Mouse (Mus musculus): ENCODE results near the gene B4gat1. TPM values are rescaled to one million over a fixed set of nuclear protein-coding genes. Genes with fewer than 3 reads are reported as not detected.

The B4gat1 gene
- total RNA-seq, 1 experiment = 14.1 TPM

DNA sequence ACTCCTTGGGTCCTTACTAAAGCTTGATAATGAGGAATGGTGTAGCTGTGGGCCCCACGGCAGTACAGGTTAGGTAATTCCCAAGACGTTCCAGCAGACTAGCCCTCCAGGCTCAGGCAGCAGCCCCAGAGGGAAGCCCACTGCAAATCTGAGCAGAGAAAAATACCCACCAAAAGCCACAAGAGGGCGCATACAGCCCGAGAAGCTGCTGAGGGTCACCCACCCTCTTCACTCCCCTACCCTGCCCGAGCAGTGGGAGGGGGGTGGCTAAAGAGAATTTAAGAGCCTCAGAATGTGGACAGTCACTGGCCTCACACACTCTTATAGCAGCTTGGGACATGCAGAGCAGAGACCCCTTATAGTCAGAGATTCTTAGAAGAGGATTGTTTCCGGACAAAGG lies 17.6 kb downstream of the B4gat1 start:
- H3K9ac ChIP-seq (ENCODE audit: insufficient read depth, low read depth, low read length, poor library complexity, severe bottlenecking) = no peak overlapping the region
- peaks cover 14 to 51% of the 10 kb centered on the region in 2 experiments for H3K4me1 ChIP-seq (ENCODE audit: control insufficient read depth in 2 of 2, insufficient read depth in 2 of 2, low read length in 2 of 2, poor library complexity in 1 of 2)
- in situ Hi-C loops (cut with MboI; ENCODE audit: low sequenced_read_pairs in 2 of 2, unreplicated experiment in 2 of 2) = no loop called here
- no peak overlapping the region for H3K27ac ChIP-seq (ENCODE audit: insufficient read depth, low read depth, low read length, poor library complexity, severe bottlenecking)
- no peaks in the 10 kb centered on the region for H3K9me3 ChIP-seq (ENCODE audit: control insufficient read depth, insufficient read depth, low read depth, low read length)
- TF ChIP-seq ZC3H11A (IDR thresholded peaks at IDR 0.05; ENCODE audit: borderline replicate concordance, low read depth, low read length) = peak; percentile 34; the same call in 1 of the 2 replicates
- no peak for TF ChIP-seq HCFC1 (IDR thresholded peaks at IDR 0.05; ENCODE audit: borderline replicate concordance, insufficient read depth, low read length)
- no peak for TF ChIP-seq MAFK (IDR thresholded peaks at IDR 0.05; ENCODE audit: insufficient read depth, low read depth, low read length)
- TF ChIP-seq CHD2 (IDR thresholded peaks at IDR 0.05; ENCODE audit: low read depth, low read length) = no peak
- no peak for TF ChIP-seq ZNF384 (IDR thresholded peaks at IDR 0.05; ENCODE audit: low read depth, low read length)
- H3K4me3 ChIP-seq (ENCODE audit: insufficient read depth in 1 of 2, low read depth in 1 of 2, low read length in 2 of 2, poor library complexity in 1 of 2, severe bottlenecking in 1 of 2) = no peak overlapping the region
- peaks cover 4% of the 10 kb centered on the region; the same call in 1 of the 2 replicates for H3K36me3 ChIP-seq (ENCODE audit: control insufficient read depth, insufficient read depth, low read length, poor library complexity, severe bottlenecking)
- DNase-seq (ENCODE audit: low read depth, low spot score) = peak; percentile 62

DNA sequence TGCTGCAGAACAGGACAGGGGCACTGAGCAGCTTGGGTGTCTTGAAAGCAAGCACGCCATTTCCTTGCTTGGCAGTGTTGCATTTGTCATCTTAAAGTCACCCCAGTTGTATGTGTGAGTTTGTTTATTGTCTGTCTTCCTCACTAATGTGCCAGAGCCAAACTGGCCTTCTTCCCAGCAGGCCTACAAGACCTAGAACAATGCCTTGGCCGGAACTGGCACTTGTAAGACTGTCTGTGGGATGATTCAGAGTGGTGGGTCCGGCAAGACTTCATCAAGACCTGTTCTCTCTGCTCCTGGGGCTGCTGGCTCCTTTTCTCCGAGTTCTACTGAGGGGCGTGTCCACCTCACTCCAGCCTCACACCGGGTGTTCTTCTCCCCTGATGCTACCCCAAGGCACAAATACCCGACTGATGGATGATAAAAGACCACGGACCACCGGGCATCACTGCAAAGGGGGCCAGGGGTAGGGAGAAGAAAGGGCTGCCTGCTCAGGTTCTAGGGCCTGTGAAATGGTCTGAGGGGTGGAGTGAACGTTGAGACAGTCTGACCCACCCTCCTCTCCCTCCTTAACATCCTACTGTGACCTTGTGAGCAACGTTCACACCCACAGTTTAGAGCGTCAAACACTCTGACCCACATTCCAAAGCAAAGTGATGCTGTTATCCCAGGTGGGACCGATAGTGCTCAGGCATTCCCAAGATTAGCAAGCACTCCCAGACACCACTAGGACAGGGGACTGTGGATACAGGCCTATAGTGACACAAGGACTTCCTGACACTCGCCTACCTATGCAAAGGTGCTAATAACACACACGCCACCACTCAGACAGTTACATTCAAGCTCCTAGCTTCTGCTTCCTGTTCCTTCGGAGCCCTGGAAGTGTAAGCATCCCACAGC lies 19.5 kb downstream of the B4gat1 start:
- no peak for TF ChIP-seq ZNF384 (IDR thresholded peaks at IDR 0.05; ENCODE audit: low read depth, low read length)
- TF ChIP-seq HCFC1 (IDR thresholded peaks at IDR 0.05; ENCODE audit: borderline replicate concordance, insufficient read depth, low read length) = no peak
- TF ChIP-seq MAFK (IDR thresholded peaks at IDR 0.05; ENCODE audit: insufficient read depth, low read depth, low read length) = no peak
- no peak for TF ChIP-seq ZC3H11A (IDR thresholded peaks at IDR 0.05; ENCODE audit: borderline replicate concordance, low read depth, low read length)
- no peak for TF ChIP-seq CHD2 (IDR thresholded peaks at IDR 0.05; ENCODE audit: low read depth, low read length)
- peak; percentile 77 for DNase-seq (ENCODE audit: low read depth, low spot score)
- in situ Hi-C loops (cut with MboI; ENCODE audit: low sequenced_read_pairs in 2 of 2, unreplicated experiment in 2 of 2) = no loop called here
- Histone ChIP-seq H3K9ac (ENCODE audit: insufficient read depth, low read depth, low read length, poor library complexity, severe bottlenecking) (peak overlapping the region; percentile 23; the same call in 1 of the 2 replicates), H3K4me3 (ENCODE audit: insufficient read depth in 1 of 2, low read depth in 1 of 2, low read length in 2 of 2, poor library complexity in 1 of 2, severe bottlenecking in 1 of 2) (peak overlapping the region in 1 of 2 experiments; percentile 20; a peak in 1 of 4 replicates), H3K27ac (ENCODE audit: insufficient read depth, low read depth, low read length, poor library complexity, severe bottlenecking) (peak overlapping the region; percentile 83), H3K36me3 (ENCODE audit: control insufficient read depth, insufficient read depth, low read length, poor library complexity, severe bottlenecking) (peaks cover 4% of the 10 kb centered on the region; the same call in 1 of the 2 replicates), H3K9me3 (ENCODE audit: control insufficient read depth, insufficient read depth, low read depth, low read length) (no peaks in the 10 kb centered on the region), H3K4me1 (ENCODE audit: control insufficient read depth in 2 of 2, insufficient read depth in 2 of 2, low read length in 2 of 2, poor library complexity in 1 of 2) (peaks cover 17 to 51% of the 10 kb centered on the region in 2 experiments)

DNA sequence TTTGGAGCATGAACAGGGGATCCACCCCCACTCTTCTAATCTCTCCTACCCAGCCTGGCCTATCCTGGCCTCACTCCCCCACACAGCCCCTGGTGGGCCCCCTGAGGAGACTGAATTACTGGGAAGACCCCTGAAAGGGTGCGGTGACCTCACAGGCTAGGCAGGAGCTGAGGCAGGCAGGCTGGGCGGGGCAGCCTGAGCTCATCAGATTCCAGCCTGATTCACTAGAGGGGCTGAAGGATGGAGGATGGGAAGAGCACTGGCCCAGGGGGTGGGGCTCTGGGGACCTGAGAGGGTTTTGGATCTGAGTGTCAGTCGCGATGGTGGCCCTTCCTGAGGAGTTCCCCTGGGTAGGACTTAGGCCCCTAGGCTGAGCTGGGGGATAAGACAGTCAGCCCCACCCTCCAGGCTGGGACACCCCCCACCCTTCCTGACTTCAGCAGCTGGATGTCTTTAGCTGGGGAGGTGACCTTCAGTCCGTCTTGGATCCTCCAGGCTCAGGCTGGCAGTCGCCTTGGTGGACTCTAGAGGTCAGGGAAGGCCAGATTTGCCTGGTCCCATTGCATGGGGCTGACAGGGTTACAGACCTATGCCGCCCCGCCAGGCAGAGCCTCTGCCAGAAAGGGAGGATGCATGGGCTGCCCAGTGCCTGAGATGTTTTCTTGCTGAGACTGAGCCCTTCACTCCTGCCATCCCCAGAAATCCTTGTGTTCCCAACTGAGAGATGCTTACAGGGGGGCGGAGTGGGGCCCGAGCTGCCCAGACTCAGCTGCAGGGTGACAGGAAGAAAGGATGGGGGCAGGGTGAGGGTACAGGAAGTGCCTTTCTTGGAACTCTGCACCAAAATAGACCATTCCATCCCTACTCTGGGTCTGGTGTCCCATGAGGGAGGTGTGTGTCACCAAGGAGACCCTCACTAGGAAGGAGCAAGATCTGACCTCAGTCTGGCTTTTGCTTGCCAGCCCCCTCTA lies 20.5 kb downstream of the B4gat1 start:
- H3K4me1 ChIP-seq (ENCODE audit: control insufficient read depth in 2 of 2, insufficient read depth in 2 of 2, low read length in 2 of 2, poor library complexity in 1 of 2) = peaks cover 15 to 49% of the 10 kb centered on the region in 2 experiments
- TF ChIP-seq ZC3H11A (IDR thresholded peaks at IDR 0.05; ENCODE audit: borderline replicate concordance, low read depth, low read length) = no peak
- in situ Hi-C loops (cut with MboI; ENCODE audit: low sequenced_read_pairs in 2 of 2, unreplicated experiment in 2 of 2) = no loop called here
- peak overlapping the region; percentile 83 for H3K27ac ChIP-seq (ENCODE audit: insufficient read depth, low read depth, low read length, poor library complexity, severe bottlenecking)
- H3K9ac ChIP-seq (ENCODE audit: insufficient read depth, low read depth, low read length, poor library complexity, severe bottlenecking) = peak overlapping the region; percentile 23; the same call in 1 of the 2 replicates
- no peaks in the 10 kb centered on the region for H3K9me3 ChIP-seq (ENCODE audit: control insufficient read depth, insufficient read depth, low read depth, low read length)
- peak; percentile 83 for DNase-seq (ENCODE audit: low read depth, low spot score)
- H3K4me3 ChIP-seq (ENCODE audit: insufficient read depth in 1 of 2, low read depth in 1 of 2, low read length in 2 of 2, poor library complexity in 1 of 2, severe bottlenecking in 1 of 2) = peak overlapping the region in 1 of 2 experiments; percentile 20; a peak in 1 of 4 replicates
- peaks cover 4% of the 10 kb centered on the region; the same call in 1 of the 2 replicates for H3K36me3 ChIP-seq (ENCODE audit: control insufficient read depth, insufficient read depth, low read length, poor library complexity, severe bottlenecking)

Data from ES-E14 (cell line).